Comparison of ENCODE assay signal across 8 mouse cellular contexts in the genomic region with DNA sequence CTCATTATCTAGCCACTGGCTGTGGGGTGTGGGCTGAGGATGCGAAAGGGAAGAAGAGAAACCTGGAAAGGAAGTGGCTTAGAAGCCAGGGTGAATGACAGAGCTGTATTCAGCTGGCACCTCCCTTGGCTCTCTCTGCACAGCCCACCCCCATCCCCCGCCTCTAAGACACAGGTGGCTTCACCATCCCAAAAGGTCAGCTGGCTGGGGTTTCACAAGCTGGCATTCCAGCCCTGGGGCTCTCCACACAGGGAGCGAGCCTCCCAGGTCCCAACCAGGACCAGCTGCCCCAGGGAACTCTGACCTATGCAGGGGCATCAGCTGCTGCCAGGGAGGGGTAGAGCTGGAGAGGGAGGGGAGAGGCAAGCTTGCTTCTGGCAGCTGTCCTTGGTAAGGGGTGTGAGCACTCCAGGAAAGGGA.
DNase-seq lines count a peak whose midpoint lies in the region; ATAC-seq and TF ChIP-seq lines count a peak whose summit lies in the region.

No protein-coding gene starts in this region.

- no peaks in the 10 kb centered on the region for H3K36me3 ChIP-seq in lung, embryonic 14.5 days (ENCODE audit: insufficient read depth)
- H3K36me3 ChIP-seq in forebrain, embryonic 12.5 days (replicated peaks), result no peaks in the 10 kb centered on the region
- H3K36me3 ChIP-seq in limb, embryonic 11.5 days (ENCODE audit: control insufficient read depth, insufficient read depth, low read length), result no peaks in the 10 kb centered on the region

- H3K9me3 ChIP-seq in lung, embryonic 14.5 days (ENCODE audit: low read depth, low read length), result no peaks in the 10 kb centered on the region
- no peaks in the 10 kb centered on the region for H3K9me3 ChIP-seq in forebrain, embryonic 12.5 days
- H3K9me3 ChIP-seq in limb, embryonic 11.5 days (ENCODE audit: control insufficient read depth, low read length), result no peaks in the 10 kb centered on the region

- TF ChIP-seq CTCF in lung, embryonic 14.5 days (IDR thresholded peaks at IDR 0.05; ENCODE audit: low read depth), result no peak

- no peak for DNase-seq in lung, embryonic 14.5 days
- DNase-seq in lung, postnatal 36 days, result no peak
- DNase-seq in limb, embryonic 11.5 days (ENCODE audit: low spot score), result peak; percentile 51
- peak; percentile 94 for DNase-seq in skeletal muscle tissue, adult 2 months (ENCODE audit: low read depth, low spot score)
- no peak for DNase-seq in c-Kit-positive CD71-positive TER-119-positive erythroid progenitor cells, embryonic 14.5 days (ENCODE audit: low spot score)
- no peak for DNase-seq in urinary bladder, postnatal 4 days (ENCODE audit: low spot score in 2 of 2)
- no peak for DNase-seq in urinary bladder, postnatal 10 days (ENCODE audit: low spot score)

- H3K4me2 ChIP-seq in lung, embryonic 14.5 days, result no peak overlapping the region
- H3K4me2 ChIP-seq in forebrain, embryonic 12.5 days, result no peak overlapping the region
- no peak overlapping the region for H3K4me2 ChIP-seq in limb, embryonic 11.5 days (ENCODE audit: low read depth, severe bottlenecking)

- no peak overlapping the region for H3K9ac ChIP-seq in lung, embryonic 14.5 days
- H3K9ac ChIP-seq in forebrain, embryonic 12.5 days, result no peak overlapping the region
- no peak overlapping the region for H3K9ac ChIP-seq in limb, embryonic 11.5 days (ENCODE audit: low read length)

- H3K27me3 ChIP-seq in lung, embryonic 14.5 days (ENCODE audit: insufficient read depth, low read length), result no peaks in the 10 kb centered on the region
- H3K27me3 ChIP-seq in forebrain, embryonic 12.5 days, result peaks cover 6% of the 10 kb centered on the region; the same call in 1 of the 2 replicates
- no peaks in the 10 kb centered on the region for H3K27me3 ChIP-seq in limb, embryonic 11.5 days (ENCODE audit: control insufficient read depth, insufficient read depth, low read length)

- WGBS in lung, embryonic 14.5 days, result 63% methylated on average over 3 of the region's 3 CpGs
- 67% methylated on average over 3 of the region's 3 CpGs for WGBS in forebrain, embryonic 12.5 days
- WGBS in limb, embryonic 11.5 days, result 65% methylated on average over 3 of the region's 3 CpGs

- H3K27ac ChIP-seq in lung, embryonic 14.5 days (ENCODE audit: low read depth), result no peak overlapping the region
- H3K27ac ChIP-seq in forebrain, embryonic 12.5 days, result peak overlapping the region; percentile 63; the same call in 1 of the 2 replicates
- H3K27ac ChIP-seq in limb, embryonic 11.5 days (replicated peaks; ENCODE audit: low read depth, low read length), result no peak overlapping the region

- 0 out of 2 replicates have a peak, but pooled peaks have one; percentile 6 for ATAC-seq in lung, embryonic 14.5 days (ENCODE audit: insufficient read depth)
- ATAC-seq in forebrain, embryonic 12.5 days (ENCODE audit: low FRiP score), result peak; percentile 39
- 0 out of 2 replicates have a peak, but pooled peaks have one; percentile 13 for ATAC-seq in limb, embryonic 11.5 days (ENCODE audit: insufficient number of reproducible peaks, low FRiP score, low TSS enrichment, low read depth)

- H3K4me3 ChIP-seq in lung, embryonic 14.5 days (ENCODE audit: low read depth, low read length), result no peak overlapping the region
- no peak overlapping the region for H3K4me3 ChIP-seq in forebrain, embryonic 12.5 days (replicated peaks)
- H3K4me3 ChIP-seq in limb, embryonic 11.5 days (ENCODE audit: low read depth, low read length), result no peak overlapping the region

- peaks cover 8% of the 10 kb centered on the region; the same call in 1 of the 2 replicates for H3K4me1 ChIP-seq in lung, embryonic 14.5 days (ENCODE audit: insufficient read depth)
- H3K4me1 ChIP-seq in forebrain, embryonic 12.5 days, result peaks cover 38% of the 10 kb centered on the region
- H3K4me1 ChIP-seq in limb, embryonic 11.5 days (ENCODE audit: control insufficient read depth, insufficient read depth, low read length), result peaks cover 24% of the 10 kb centered on the region; the same call in 1 of the 2 replicates

Comparison
In these comparisons a context has a peak if more than half of its experiments do, and no peak if none do; other contexts are left out.
1. DNase-seq: peak in limb, embryonic 11.5 days (single experiment) and skeletal muscle tissue, adult 2 months (single experiment); none in lung, embryonic 14.5 days (single experiment), lung, postnatal 36 days (single experiment), c-Kit-positive CD71-positive TER-119-positive erythroid progenitor cells, embryonic 14.5 days (single experiment), urinary bladder, postnatal 4 days (0 of 2) and urinary bladder, postnatal 10 days (single experiment).
2. Peak in every context shown above with its lines, with median percentiles within 50 percentile points of each other: ATAC-seq.